Mouse (Mus musculus) right cerebral cortex, adult 18-20 months (tissue): ENCODE results near the gene 1110065P20Rik.
A peak's percentile ranks its signal among the peaks of the same experiment; 100 is the strongest.

Experiments used
- DNase-seq: peaks from one replicate; pipeline ENCODE4 v3.0.0; 2022; ENCODE audit warnings: mixed read lengths

The 1110065P20Rik gene

GRCm38 (mm10) chr4:124838035-124838700 is 12.8 kb downstream of the 1110065P20Rik start:
- no peak for DNase-seq

GRCm38 (mm10) chr4:124832796-124833195 is 18.2 kb downstream of the 1110065P20Rik start:
- DNase-seq = no peak

GRCm38 (mm10) chr4:124829671-124830070 is 21.3 kb downstream of the 1110065P20Rik start:
- DNase-seq = no peak

- no peak for DNase-seq
Observed at GRCm38 (mm10) chr4:124825371-124825965, 25.5 kb downstream of the 1110065P20Rik start.

- no peak for DNase-seq
Observed at GRCm38 (mm10) chr4:124824967-124825366, 26.0 kb downstream of the 1110065P20Rik start.

GRCm38 (mm10) chr4:124818832-124819231 is 32.2 kb downstream of the 1110065P20Rik start:
- DNase-seq = no peak

GRCm38 (mm10) chr4:124817803-124818202 is 33.2 kb downstream of the 1110065P20Rik start:
- DNase-seq = no peak

- no peak for DNase-seq
Observed at GRCm38 (mm10) chr4:124815901-124816300, 35.1 kb downstream of the 1110065P20Rik start.

GRCm38 (mm10) chr4:124811347-124811975 is 39.5 kb downstream of the 1110065P20Rik start:
- DNase-seq = peak; percentile 75

- DNase-seq = no peak
Observed at GRCm38 (mm10) chr4:124810056-124810455, 40.9 kb downstream of the 1110065P20Rik start.

- DNase-seq = no peak
Observed at GRCm38 (mm10) chr4:124809136-124809883, 41.7 kb downstream of the 1110065P20Rik start.

- no peak for DNase-seq
Observed at GRCm38 (mm10) chr4:124808511-124808910, 42.5 kb downstream of the 1110065P20Rik start.

- DNase-seq = no peak
Observed at GRCm38 (mm10) chr4:124803406-124803805, 47.6 kb downstream of the 1110065P20Rik start.

GRCm38 (mm10) chr4:124802309-124803260 is 48.4 kb downstream of the 1110065P20Rik start:
- peak; percentile 97 for DNase-seq

GRCm38 (mm10) chr4:124801552-124802308 is 49.3 kb downstream of the 1110065P20Rik start, which contains the start of gene Mtf1:
Gene Mtf1 (plus strand): TSS chr4:124802104.
- peak; percentile 84 for DNase-seq
